Mouse (Mus musculus) gastrocnemius, postnatal 4 days (tissue): ENCODE results near the gene Plekhm1. TPM values are rescaled to one million over a fixed set of nuclear protein-coding genes. Genes with fewer than 3 reads are reported as not detected.
"Not testable (repeated sequence)": the region's sequence is repeated elsewhere in the genome, so short reads cannot be mapped to it uniquely, and the experiment has no call there.

ENCODE experiments used
- DNase-seq, 2 experiments: peaks; one replicate each; pipeline ENCODE4 v3.0.0; 2021 to 2022; ENCODE audit warnings: low spot score in 2 of 2, mixed read lengths in 2 of 2
- long read RNA-seq, 2 experiments: library from polyadenylated mRNA; stranded (forward); transcript quantifications; one replicate each; pipeline ENCODE4 v2.0.0; 2021
- total RNA-seq, 2 experiments: library from RNA; stranded (reverse); gene quantifications; 2 replicates each; pipeline ENCODE4 v1.2.3; 2021

Plekhm1 gene
- 10 to 100 TPM; 12.0 to 12.8 TPM for total RNA-seq
- long read RNA-seq, experiment 1, full-length matches to known transcripts: 1 of 8 reads
- long read RNA-seq, experiment 1, partial matches to known transcripts: 4 of 8 reads
- long read RNA-seq, experiment 1, other reads (novel, unspliced or antisense): 3 of 8 reads
- long read RNA-seq, experiment 2, full-length matches to known transcripts: 3 of 17 reads
- long read RNA-seq, experiment 2, partial matches to known transcripts: 9 of 17 reads
- long read RNA-seq, experiment 2, other reads (novel, unspliced or antisense): 5 of 17 reads

DNA sequence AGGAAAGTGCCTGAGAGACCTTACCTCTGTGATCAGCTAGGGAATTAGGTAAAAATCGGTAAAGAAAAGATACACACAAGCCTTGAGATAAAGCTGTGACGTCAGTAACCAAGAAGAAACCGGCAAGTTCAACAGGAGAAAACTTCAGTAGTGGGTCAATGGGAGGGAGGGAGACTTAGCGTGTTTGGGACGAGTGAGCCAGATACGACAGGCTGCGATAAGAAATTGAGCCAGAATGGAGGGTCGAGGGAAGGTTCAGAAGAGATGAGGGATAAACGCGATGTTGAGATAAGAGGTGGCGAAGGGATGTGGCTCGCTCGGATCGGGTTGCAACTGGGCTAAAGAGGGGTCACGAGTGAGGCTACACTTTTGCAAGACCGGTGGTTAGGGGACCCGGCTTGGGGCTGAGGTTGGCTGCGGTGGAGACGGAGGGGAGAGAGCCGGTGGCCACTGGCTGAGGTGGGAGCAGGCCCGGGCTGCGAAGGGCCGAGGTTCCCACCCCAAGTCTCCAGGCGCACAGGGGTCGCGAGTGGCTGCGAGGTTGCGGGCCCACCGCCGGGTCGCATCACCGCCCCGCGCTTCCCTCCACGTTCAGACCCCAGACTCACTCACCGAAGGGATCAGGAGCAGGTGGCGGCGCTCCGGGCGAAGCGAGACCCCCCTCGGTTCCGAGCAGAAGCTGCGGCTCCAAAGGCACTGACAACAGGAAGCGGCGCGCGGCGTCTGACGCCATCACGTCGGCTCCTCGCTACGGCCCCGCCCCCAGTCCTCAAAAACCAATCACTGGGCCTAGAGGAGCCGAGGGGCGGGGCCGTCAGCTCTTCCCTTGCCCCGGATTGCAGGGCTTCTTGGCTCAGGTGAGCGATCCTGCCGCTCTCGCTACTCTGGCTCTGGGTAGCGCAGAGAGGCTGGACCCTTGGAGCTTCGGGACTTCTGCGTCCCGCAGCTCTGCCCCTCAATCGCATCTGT is at the start of gene Plekhm1:
Plekhm1 (minus strand) TSS at position 707 of the 969 bp plus-strand sequence.
- DNase-seq: peak; percentile 87 to 95

DNA sequence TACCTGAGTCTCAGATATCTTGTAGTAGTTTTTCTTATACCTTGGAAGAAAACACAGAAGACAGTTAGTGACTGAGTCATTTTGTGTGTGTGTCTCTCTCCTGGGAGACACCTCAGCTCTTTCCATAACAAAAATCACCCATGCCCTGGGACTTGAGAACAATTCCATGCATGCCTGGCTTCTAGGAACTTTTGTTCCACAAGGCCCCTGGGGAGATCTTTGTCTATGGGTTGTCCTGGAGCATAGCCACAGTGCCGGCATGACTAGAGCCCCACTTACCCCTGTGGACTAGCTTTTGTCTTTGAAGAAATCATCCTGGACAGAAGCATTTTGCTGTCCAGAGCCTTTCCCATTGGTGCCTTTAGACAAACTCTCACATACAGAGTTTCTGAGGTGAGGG is 38.6 kb upstream of the Plekhm1 start:
- DNase-seq: not testable (repeated sequence)

DNA sequence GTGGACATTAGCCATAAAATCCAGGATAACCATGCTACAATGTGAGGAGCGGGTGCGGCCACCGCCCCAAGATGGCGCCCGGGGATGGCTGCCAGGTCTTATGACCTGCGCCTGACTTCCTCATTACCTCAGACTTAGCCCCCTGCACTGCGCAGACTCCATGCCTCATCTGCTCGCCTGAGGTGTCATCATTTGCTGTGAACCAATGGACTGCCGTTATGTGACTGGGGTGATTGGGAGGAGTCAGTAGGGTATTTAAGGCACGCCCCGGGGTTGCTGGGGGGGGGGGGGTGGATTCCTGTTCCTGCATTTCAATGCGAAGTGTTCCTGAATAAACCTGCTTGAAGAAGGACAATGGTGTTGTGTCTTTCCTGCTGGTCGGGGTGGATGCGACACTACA is 37.2 kb upstream of the Plekhm1 start:
- DNase-seq: not testable (repeated sequence)

DNA sequence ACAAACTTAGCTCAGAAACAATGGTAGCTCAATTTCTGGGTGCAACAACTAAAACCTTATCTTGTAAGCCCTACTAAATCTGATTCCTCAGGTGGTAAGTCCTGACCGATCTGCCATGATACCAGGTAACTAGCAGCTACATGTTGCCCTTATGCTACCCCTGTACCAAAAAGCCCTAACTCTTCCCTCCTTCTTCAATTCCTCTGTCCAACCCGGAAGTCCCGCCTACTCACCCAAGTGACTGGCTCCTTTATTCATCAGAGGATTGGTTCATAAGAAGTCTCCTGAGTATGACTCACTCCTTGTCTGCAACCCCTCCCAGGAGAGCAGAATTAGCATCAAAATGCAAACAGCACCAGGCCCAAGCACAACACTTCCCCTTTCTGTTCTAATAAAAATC is 31.2 kb upstream of the Plekhm1 start:
- DNase-seq: no peak

DNA sequence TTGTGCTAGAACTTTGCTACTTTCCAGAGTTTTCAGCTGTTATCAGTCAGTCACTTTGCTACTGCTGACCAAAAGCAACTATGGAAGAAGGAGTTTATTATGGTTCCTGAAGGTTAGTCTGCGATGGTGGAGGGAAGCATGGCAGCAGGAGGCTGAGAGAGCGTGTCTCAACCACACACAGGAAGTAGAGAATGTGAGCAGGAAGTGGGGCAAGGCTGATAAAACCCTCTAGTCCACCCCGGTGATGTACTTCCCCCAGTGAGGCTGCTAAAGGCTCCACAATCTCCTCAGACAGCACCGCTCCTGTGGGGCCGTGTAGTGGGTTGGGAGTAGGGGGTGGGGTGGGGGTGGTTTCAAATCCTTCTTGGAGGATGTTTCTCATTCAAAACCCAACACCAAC is 23.8 kb upstream of the Plekhm1 start:
- DNase-seq: no peak

DNA sequence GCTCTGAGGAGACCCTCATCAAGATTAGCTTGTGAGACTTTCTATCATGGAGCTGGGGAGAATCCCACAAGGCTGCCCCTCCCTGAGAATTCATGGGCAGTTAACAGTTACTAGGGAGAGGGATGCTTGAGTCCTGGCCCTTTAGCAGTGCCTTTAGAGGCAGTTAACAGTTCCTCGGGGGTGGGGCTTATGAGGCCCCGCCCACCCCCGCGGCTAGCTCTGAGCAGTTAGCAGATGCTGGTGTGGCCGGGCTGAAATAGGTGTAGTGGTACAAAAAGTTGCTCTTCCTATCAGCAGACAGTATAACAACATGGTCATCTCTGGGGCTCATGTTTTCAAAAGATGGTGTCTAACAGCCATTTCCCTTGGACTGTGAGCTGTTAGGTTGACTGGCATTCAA is 12.5 kb upstream of the Plekhm1 start:
- no peak for DNase-seq

DNA sequence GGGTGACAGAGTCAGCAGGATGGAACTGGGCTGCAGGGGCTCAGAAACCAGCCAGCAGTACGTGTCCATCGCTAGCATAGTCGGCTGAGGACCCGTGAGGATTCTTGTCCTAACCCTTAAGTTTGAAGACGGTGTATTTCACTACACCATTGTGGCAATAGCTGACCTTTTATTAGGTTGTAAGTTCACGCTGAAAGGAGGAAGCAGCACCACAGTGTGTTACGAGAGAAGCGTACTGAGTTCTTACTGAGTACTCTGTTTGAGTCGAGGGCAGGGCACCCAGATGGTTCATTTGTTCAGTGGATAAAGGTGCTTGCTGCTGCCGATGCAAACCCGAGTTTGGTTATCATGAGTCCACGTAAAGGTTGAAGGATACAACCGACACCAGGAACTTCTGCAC is 7.2 kb upstream of the Plekhm1 start:
- DNase-seq: no peak

DNA sequence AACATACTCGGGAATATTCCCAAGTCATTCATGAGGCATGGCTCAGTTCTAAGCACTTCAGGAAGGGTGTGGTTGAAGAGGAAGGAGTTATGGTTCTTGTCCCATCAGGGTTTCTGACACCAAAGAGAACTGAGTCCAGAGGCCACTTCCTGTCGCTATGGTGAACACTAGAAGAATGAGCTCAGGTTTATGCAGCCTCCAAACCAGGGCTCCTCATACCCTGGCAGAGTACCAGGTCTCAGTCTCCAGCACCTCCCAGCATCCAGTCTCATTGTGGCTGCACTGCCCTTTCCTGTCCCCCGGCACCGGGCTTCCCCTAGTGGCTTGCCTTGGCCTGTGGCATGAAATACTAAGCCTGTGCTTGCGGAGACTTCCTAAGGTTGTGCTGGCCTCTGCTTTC is 6.7 kb upstream of the Plekhm1 start:
- no peak for DNase-seq

DNA sequence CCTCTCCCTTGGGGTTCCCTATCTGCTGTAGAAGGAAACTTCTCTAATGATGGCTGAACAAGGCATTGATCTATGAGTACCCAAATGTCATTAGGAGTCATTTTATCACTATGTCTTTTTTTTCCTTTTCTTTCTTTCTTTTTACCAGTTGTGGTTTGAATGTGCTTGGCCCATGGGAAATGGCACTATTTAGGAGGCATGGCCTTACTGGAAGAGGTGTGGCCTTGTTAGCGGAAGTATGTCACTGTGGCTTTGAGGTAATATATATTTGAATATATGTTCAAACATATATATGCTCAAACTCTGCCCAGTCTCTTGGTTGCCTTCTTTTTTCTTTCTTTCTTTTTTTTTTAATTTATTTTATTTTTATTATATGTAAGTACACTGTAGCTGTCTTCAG is 1.0 kb upstream of the Plekhm1 start:
- DNase-seq: no peak

DNA sequence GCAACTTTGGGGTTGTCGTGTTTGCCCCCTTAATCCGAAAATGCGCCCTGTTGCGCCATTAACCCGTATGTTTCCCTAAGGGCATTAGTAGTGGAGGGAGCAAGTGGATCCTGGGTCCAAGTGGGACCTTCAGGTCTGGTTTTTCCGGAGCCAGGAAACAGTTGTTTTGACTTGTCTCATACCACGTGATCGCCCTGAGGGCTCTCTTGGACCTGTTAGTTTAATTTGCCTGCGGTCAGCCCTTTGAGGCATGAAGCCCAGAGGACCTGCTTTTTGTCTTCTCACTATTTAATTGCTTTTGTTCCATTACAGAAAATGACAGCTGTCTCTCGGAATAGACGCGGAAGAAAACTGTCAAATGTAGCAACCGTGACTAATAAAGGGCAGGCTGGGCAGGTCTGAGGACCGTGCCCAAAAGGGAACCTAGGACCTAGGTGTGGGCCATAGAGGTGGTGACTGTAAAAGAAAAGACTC is 500 bp upstream of the Plekhm1 start:
- no peak for DNase-seq

DNA sequence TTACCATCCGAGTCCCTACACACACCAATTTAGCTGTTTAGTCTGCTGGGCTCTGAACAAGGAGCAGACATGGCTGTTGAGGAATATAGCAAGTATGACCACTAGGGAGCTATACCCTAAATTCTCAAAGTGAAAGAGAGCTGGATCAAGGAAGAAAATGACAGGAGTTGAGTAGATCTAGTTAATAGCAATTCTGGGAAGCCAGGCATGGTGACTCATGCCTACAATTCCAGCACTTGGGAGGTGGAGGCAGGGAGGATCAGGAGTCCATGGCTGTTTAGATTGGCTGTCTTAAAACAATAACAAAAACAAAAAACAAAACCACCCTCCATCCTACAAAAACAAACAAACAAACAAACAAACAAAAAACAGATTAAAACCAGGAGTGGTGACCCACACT is 1.2 kb downstream of the Plekhm1 start:
- no peak for DNase-seq

DNA sequence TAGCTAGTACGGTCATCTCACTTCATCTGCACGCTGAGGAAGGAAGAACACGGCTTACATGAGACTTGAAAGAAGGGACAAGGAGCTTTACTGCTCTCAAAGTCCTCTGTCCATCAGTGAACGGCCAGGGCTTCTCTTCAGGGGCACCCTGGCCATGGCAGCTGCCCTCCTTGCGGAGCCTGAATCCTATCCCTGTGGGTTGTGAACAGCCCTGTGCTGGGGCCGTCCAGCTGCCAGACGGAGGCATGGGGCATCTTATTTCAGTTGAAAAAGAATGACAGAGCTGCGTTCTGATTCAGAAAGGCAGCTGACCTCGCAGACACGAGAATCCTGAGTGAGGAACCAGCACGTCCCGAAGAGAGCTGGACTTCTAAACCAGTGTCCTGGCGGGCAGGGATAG is 3.6 kb downstream of the Plekhm1 start:
- DNase-seq: no peak

DNA sequence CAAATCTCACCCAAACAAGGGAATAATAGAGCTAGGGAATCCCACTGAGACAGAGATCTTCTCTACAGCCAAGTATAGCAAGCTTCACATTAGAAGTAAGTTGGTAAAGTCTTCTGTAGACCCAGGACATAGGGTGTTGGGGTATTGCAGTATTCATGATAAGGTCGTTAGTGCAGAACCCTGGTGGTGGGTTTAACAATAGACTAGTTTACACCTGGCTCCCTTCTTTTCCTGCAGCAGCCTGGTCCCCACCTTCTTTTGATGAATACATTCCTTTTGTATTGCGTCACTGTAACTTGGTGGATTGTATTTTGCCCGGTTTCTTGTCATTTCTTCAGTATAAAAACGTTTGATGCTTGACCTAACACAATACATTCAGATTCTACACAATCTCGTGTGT is 5.4 kb downstream of the Plekhm1 start:
- not testable (repeated sequence) for DNase-seq

DNA sequence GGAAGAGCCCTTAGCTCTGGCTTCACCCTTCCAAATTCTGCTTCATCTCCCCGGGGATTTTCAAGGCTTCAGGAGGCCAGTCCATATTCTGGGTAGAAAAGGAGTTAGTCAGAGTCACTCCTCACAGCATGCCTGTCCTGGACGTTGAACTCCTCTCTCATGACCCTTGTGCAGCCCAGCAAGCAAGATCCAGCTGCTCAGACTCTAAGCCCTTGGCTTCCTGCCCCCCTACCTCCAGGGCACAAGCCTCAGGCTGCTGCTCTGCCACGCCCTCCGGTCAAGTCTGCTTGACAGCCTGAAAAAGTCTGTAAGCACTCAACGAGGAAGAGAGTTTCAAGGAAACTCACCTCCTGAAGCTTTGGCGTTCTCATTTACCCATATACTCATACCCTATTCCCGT is 5.9 kb downstream of the Plekhm1 start:
- DNase-seq: no peak

DNA sequence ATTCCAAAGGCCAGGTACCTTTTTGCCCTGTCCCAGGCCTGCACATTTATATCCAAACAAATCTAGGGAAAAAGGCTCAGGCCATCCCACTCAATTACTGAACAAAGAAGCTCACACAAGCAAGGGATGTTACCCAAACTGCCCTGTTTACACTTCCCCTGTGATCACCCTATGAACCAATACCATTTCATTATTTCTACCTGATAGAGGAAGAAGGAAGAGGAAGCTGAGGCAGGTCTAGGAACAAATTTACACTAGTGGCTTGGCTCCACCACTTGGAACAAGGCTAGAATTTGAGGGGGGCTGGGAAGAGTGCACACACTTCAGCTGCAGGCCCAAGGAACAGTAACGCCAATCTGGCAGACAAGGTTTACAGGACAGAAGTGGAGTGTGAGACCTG is 6.7 kb downstream of the Plekhm1 start:
- no peak for DNase-seq

DNA sequence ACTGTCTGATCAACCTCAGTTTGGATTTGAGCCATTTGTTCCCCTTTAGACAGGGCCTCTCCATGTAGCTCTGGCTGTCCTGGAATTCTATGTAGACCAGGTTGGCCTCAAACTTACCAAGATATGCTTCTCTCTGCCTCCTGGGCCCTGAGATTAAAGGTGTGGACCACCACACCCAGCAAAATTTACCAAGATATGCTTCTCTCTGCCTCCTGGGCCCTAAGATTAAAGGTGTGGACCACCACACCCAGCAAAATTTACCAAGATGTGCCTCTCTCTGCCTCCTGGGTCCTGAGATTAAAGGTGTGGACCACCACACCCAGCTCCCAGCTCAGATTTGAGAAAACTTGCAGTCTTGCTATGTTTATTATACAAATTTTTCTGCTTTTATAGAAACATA is 7.9 kb downstream of the Plekhm1 start:
- no peak for DNase-seq

DNA sequence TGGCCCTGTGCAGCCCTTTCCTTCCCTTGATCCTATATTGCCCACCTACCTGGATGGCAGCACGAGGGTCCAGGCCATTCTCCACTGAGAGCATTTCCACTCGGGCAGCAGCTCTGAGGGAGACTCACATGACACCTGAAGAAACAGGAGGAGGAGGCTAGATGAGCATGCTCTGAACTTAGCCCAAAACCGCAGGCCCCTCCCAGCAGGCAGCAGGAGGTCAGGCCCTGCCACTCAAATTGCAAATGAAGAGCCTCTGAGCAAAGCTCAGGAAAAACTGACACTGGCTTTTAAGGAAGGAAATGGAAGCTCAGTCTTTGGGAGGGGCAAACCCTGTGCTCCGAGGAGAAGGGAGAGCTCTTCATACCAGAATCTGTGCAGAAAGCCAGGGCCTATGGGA is 8.7 kb downstream of the Plekhm1 start:
- no peak for DNase-seq

DNA sequence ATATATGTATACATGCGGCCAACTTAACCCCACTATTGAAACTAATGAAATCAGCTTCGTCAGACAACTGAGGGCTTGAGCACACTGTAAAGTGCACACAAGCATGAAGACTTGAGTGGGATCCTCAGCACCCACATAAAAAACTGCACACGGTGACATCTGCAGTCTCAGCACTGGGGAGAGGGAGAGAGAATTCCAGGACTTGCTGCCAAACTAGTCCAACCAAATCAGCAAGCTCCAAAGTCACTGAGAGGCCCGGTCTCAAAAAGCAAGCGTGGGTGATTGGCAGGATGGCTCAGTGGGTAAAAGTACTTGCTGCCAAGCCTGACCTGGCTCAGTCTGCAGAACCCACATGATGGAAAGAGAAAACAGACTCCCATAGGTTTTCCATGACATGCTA is 9.7 kb downstream of the Plekhm1 start:
- DNase-seq: no peak

DNA sequence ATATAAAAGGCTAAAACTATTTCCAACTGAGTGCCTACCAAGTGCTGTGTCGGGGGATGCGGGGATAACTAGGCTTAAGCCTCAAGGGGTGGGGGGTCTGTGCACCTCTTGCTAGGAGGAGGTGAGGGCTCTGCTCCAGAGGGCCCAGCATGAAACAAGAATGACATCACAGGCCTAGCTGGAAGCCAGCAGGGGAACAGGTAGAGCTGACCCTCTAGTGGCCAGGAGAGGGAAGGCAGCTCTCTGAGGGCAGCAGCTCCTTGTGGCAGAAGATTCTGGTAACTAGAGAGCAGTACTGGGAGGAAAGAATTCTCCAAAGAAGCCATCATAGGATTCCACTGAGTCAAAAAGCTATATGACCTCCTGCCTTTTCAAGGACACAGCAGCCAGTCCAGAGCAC is 10.3 kb downstream of the Plekhm1 start:
- no peak for DNase-seq

DNA sequence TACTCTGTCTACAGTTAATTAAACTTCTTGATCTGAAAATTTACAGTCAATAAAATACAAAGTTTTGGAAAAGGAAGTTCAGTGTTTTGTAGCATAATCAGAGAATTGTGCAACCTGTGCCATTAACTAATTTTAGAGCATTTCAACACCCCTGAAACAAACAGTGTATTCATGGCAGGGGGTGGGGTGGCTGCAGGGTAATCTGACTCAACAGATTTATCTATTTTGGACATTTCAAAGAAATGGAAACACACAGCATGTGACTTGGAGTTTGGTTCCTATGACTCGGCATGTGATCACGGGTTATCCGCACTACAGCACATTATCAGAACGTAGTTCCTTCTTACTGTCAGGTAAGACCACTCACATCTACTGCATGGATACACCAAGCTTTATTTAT is 12.5 kb downstream of the Plekhm1 start:
- DNase-seq: no peak

DNA sequence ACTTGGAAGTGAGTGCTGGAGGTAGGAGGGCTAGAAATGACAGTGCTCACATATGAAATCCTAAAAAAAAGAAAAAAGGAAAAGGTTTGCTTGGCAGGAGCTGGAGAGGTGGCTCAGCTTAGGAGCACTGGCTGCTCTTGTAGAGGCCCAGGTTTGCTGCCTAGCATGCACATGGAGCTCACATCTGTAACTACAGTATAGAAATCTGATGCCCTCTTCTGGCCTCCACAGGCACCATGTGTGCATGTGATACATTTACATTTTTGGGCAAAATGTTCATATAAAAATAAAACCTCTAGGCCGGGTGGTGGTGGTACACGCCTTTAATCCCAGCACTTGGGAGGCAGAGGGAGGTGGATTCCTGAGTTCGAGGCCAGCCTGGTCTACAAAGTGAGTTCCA is 13.4 kb downstream of the Plekhm1 start:
- DNase-seq: no peak

DNA sequence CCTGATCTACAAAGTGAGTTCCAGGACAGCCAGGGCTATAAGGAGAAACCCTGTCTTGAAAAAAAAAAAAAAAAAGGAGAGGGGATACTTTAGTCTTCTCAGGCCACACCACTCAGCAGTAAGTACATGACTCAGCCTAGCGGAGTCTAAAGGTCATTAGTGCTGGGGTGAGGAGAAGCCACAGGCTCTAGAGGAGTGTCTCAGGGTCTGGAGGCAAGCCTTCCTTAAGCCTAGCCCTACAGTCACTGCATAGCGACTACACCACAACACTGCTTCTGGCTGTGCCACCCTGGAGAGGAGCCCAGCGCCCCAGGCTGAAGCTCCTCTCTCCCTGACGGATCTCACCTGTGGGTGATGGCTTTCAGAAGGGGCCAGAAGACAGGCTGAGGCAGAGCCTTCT is 15.8 kb downstream of the Plekhm1 start:
- DNase-seq: no peak
